Mouse (Mus musculus): ENCODE measurements around the gene Hfe2.

DNA sequence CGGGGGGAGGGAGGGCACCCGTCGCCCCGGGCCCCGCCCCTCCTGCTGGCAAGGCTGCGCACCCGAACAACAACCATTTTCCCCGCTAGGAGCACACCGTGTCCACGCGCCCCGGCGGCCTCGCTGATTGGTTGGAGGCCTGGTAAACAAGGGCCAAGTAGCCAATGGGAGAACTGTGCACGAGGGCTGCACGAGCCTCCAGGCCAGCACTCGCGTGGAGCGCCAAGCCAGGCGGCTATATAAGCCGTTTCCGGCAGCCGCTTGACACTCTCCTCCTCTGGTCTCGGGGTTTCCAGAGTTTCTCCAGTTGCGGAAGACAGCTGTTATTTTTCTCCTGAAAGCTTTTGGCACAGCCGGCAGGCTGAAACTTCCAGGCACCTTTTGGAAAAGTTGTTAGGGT is 32.7 kb downstream of the Hfe2 start, which contains the start of gene Txnip:
- TF ChIP-seq CTCF (IDR thresholded peaks at IDR 0.05; ENCODE audit: borderline replicate concordance, insufficient read depth, low read length) (0 out of 2 replicates have a peak, but pooled peaks have one; percentile 2), POLR2A (IDR thresholded peaks at IDR 0.05; ENCODE audit: low read depth, low read length) (peak; percentile 97)

Data from embryonic fibroblast, embryonic 13.5 days (primary cell).